Mouse (Mus musculus): ENCODE results near the gene Mllt3.

GRCm38 (mm10) chr4:87823623-87824022 lies 209.5 kb downstream of the Mllt3 start:
- TF ChIP-seq EP300 (IDR thresholded peaks at IDR 0.05; ENCODE audit: low read depth) (no peak), CTCF (IDR thresholded peaks at IDR 0.05; ENCODE audit: low read depth) (no peak)

Measured in heart, postnatal 0 days (tissue).